In genomic region chr13:53183161-53183577, GRCm38 (mm10) we compare ENCODE assay signal across 11 mouse cellular contexts.
DNase-seq lines count a peak whose midpoint lies in the region; ATAC-seq and TF ChIP-seq lines count a peak whose summit lies in the region.
"Had no signal": no experiment of that assay in that cellular context is flagged by ENCODE, and none has a peak within 500 bp of the region (broad histone marks: within the 10 kb centered on the region; RNA-seq: fewer than 3 reads in every experiment).

No protein-coding gene starts in this region.

- WGBS in heart, embryonic 11.5 days (ENCODE audit: insufficient replicate concordance) = 18% methylated on average over 8 of the region's 8 CpGs
- WGBS in midbrain, postnatal 0 days = 61% methylated on average over 8 of the region's 8 CpGs
- WGBS in midbrain, embryonic 16.5 days = 59% methylated on average over 8 of the region's 8 CpGs

- no peak for TF ChIP-seq CTCF in midbrain, postnatal 0 days (IDR thresholded peaks at IDR 0.05)

- H3K27ac ChIP-seq in heart, embryonic 11.5 days (ENCODE audit: low read depth, low read length) = no peak overlapping the region
- no peak overlapping the region for H3K27ac ChIP-seq in midbrain, postnatal 0 days (ENCODE audit: low read depth, low read length)
- no peak overlapping the region for H3K27ac ChIP-seq in midbrain, embryonic 16.5 days (ENCODE audit: low read length)
- H3K27ac ChIP-seq: gastrocnemius, adult 2 months; liver, embryonic 15.5 days had no signal

- no peak overlapping the region for H3K9ac ChIP-seq in heart, embryonic 11.5 days (ENCODE audit: low read depth, low read length)
- H3K9ac ChIP-seq in midbrain, postnatal 0 days (replicated peaks; ENCODE audit: low read length, poor library complexity, severe bottlenecking) = no peak overlapping the region
- H3K9ac ChIP-seq in midbrain, embryonic 16.5 days (ENCODE audit: low read depth, low read length) = no peak overlapping the region
- H3K9ac ChIP-seq: liver, embryonic 15.5 days had no signal

- no peaks in the 10 kb centered on the region for H3K9me3 ChIP-seq in heart, embryonic 11.5 days (replicated peaks; ENCODE audit: control insufficient read depth, low read length)
- H3K9me3 ChIP-seq in midbrain, postnatal 0 days (ENCODE audit: low read length) = no peaks in the 10 kb centered on the region
- H3K9me3 ChIP-seq in midbrain, embryonic 16.5 days (replicated peaks; ENCODE audit: control insufficient read depth, low read length, poor library complexity, severe bottlenecking) = no peaks in the 10 kb centered on the region
- H3K9me3 ChIP-seq: liver, embryonic 15.5 days had no signal

- H3K4me3 ChIP-seq in heart, embryonic 11.5 days (ENCODE audit: low read depth, low read length) = no peak overlapping the region
- no peak overlapping the region for H3K4me3 ChIP-seq in midbrain, postnatal 0 days (ENCODE audit: low read depth, low read length)
- no peak overlapping the region for H3K4me3 ChIP-seq in midbrain, embryonic 16.5 days (ENCODE audit: low read depth, low read length)
- H3K4me3 ChIP-seq: gastrocnemius, adult 2 months; liver, embryonic 15.5 days had no signal

- H3K27me3 ChIP-seq in heart, embryonic 11.5 days (ENCODE audit: control insufficient read depth, insufficient read depth, low read length) = no peaks in the 10 kb centered on the region
- H3K27me3 ChIP-seq in midbrain, postnatal 0 days (ENCODE audit: insufficient read depth, low read length) = no peaks in the 10 kb centered on the region
- H3K27me3 ChIP-seq in midbrain, embryonic 16.5 days (ENCODE audit: control insufficient read depth, insufficient read depth, low read depth, low read length) = no peaks in the 10 kb centered on the region
- H3K27me3 ChIP-seq: liver, embryonic 15.5 days had no signal

- DNase-seq in heart, postnatal 25 days (ENCODE audit: low spot score) = no peak
- peak; percentile 3 for DNase-seq in midbrain, postnatal 0 days (ENCODE audit: low spot score)
- peak; percentile 91 for DNase-seq in forelimb bud, embryonic 11.5 days (ENCODE audit: low read depth, low spot score)
- peak; percentile 50 for DNase-seq in yolk sac, embryonic 10.5 days (ENCODE audit: low spot score)
- no peak for DNase-seq in cerebellum, postnatal 36 days
- DNase-seq in cerebellum, adult 9-11 months = no peak
- DNase-seq: B cell, adult 2 months; gastrocnemius, adult 2 months had no signal

- peaks cover 28% of the 10 kb centered on the region for H3K4me1 ChIP-seq in heart, embryonic 11.5 days (ENCODE audit: control insufficient read depth, insufficient read depth, low read length)
- H3K4me1 ChIP-seq in midbrain, postnatal 0 days (ENCODE audit: insufficient read depth, low read length) = peaks cover under 1% of the 10 kb centered on the region; the same call in 1 of the 2 replicates
- H3K4me1 ChIP-seq in midbrain, embryonic 16.5 days (ENCODE audit: control insufficient read depth, insufficient read depth, low read length) = peaks cover 11% of the 10 kb centered on the region
- H3K4me1 ChIP-seq: liver, embryonic 15.5 days had no signal

- peak overlapping the region; percentile 3; the same call in 1 of the 2 replicates for H3K4me2 ChIP-seq in heart, embryonic 11.5 days
- no peak overlapping the region for H3K4me2 ChIP-seq in midbrain, postnatal 0 days (ENCODE audit: low read depth, low read length, poor library complexity, severe bottlenecking)
- no peak overlapping the region for H3K4me2 ChIP-seq in midbrain, embryonic 16.5 days (ENCODE audit: low read length)
- H3K4me2 ChIP-seq: liver, embryonic 15.5 days had no signal

- intact Hi-C loops in heart, postnatal 25 days (cut with DNase I) = no loop called here

- no peak for ATAC-seq in heart, embryonic 11.5 days (replicated peaks; ENCODE audit: insufficient number of reproducible peaks, low FRiP score, low TSS enrichment)
- ATAC-seq in midbrain, postnatal 0 days (ENCODE audit: low FRiP score) = no peak
- no peak for ATAC-seq in midbrain, embryonic 16.5 days

- no peaks in the 10 kb centered on the region for H3K36me3 ChIP-seq in heart, embryonic 11.5 days (ENCODE audit: control insufficient read depth, insufficient read depth, low read length)
- H3K36me3 ChIP-seq in midbrain, postnatal 0 days (ENCODE audit: insufficient read depth, low read length) = no peaks in the 10 kb centered on the region
- no peaks in the 10 kb centered on the region for H3K36me3 ChIP-seq in midbrain, embryonic 16.5 days (ENCODE audit: control insufficient read depth, insufficient read depth, low read length)
- H3K36me3 ChIP-seq: liver, embryonic 15.5 days had no signal

Comparison
In these comparisons a context has a peak if more than half of its experiments do, and no peak if none do; other contexts are left out.
1. DNase-seq: peak in midbrain, postnatal 0 days (single experiment), forelimb bud, embryonic 11.5 days (single experiment) and yolk sac, embryonic 10.5 days (single experiment); none in heart, postnatal 25 days (single experiment), cerebellum, postnatal 36 days (0 of 2) and cerebellum, adult 9-11 months (single experiment).